Mouse (Mus musculus) MN1 (cell line): ENCODE measurements around the gene Btbd18.
"Not testable (repeated sequence)": the region's sequence is repeated elsewhere in the genome, so short reads cannot be mapped to it uniquely, and the experiment has no call there.

Experiments
- DNase-seq: peaks from one replicate; pipeline ENCODE4 v3.0.0-alpha.2; 2016; ENCODE audit warnings: low spot score

The Btbd18 gene

GRCm38 (mm10) chr2:84647051-84647568 lies 11.8 kb upstream of the Btbd18 start:
- DNase-seq, result no peak

- no peak for DNase-seq
These were observed 10.5 kb upstream of the Btbd18 start for GRCm38 (mm10) chr2:84648369-84648768.

GRCm38 (mm10) chr2:84649674-84650073 lies 9.2 kb upstream of the Btbd18 start:
- no peak for DNase-seq

GRCm38 (mm10) chr2:84650464-84651195 lies 8.2 kb upstream of the Btbd18 start, which contains the start of gene Ctnnd1:
Ctnnd1 (minus strand) TSS chr2:84650765.
- peak; percentile 95 for DNase-seq

- no peak for DNase-seq
These were observed 5.5 kb upstream of the Btbd18 start for GRCm38 (mm10) chr2:84653354-84653753.

GRCm38 (mm10) chr2:84655864-84656263 lies 3.0 kb upstream of the Btbd18 start:
- DNase-seq, result no peak

- DNase-seq, result peak; percentile 57
These were observed 1.4 kb downstream of the Btbd18 start for GRCm38 (mm10) chr2:84660253-84660652.

GRCm38 (mm10) chr2:84662866-84663265 lies 4.0 kb downstream of the Btbd18 start:
- DNase-seq, result peak; percentile 60

GRCm38 (mm10) chr2:84666081-84666480 lies 7.2 kb downstream of the Btbd18 start:
- DNase-seq, result no peak

GRCm38 (mm10) chr2:84669828-84670568 lies 11.1 kb downstream of the Btbd18 start:
- peak; percentile 48 for DNase-seq

GRCm38 (mm10) chr2:84670569-84670933 lies 11.7 kb downstream of the Btbd18 start, which contains the start of gene Selenoh:
Selenoh (minus strand) TSS chr2:84670770.
- peak; percentile 86 for DNase-seq

GRCm38 (mm10) chr2:84671535-84671934 lies 12.7 kb downstream of the Btbd18 start:
- not testable (repeated sequence) for DNase-seq

GRCm38 (mm10) chr2:84677270-84677967 lies 18.5 kb downstream of the Btbd18 start:
- peak; percentile 73 for DNase-seq

GRCm38 (mm10) chr2:84677968-84678880 lies 19.3 kb downstream of the Btbd18 start, which contains the start of the genes Gm28635 and Med19:
Gm28635 (minus strand) TSS chr2:84678041.
Med19 (plus strand) TSS chr2:84678402.
- DNase-seq, result peak; percentile 99

- no peak for DNase-seq
These were observed 20.1 kb downstream of the Btbd18 start, which contains the start of gene Tmx2 for GRCm38 (mm10) chr2:84679016-84679415. Tmx2 (minus strand) TSS chr2:84679140.

GRCm38 (mm10) chr2:84682605-84683183 lies 23.8 kb downstream of the Btbd18 start:
- DNase-seq, result no peak

GRCm38 (mm10) chr2:84688080-84688844 lies 29.4 kb downstream of the Btbd18 start:
- no peak for DNase-seq

- DNase-seq, result no peak
These were observed 31.2 kb downstream of the Btbd18 start for GRCm38 (mm10) chr2:84690050-84690449.

- DNase-seq, result no peak
These were observed 36.3 kb downstream of the Btbd18 start for GRCm38 (mm10) chr2:84695007-84695695.
